In genomic region chr5:130623206-130623605, GRCm38 (mm10) we compare ENCODE assay signal across 9 mouse cellular contexts.
DNase-seq lines count a peak whose midpoint lies in the region; ATAC-seq and TF ChIP-seq lines count a peak whose summit lies in the region.
"Had no signal": no experiment of that assay in that cellular context is flagged by ENCODE, and none has a peak within 500 bp of the region (broad histone marks: within the 10 kb centered on the region; RNA-seq: fewer than 3 reads in every experiment).

No protein-coding gene starts in this region.

- ATAC-seq in granulocyte monocyte progenitor cell, adult 5-6 weeks (replicated peaks; ENCODE audit: poor library complexity, severe bottlenecking), result no peak
- ATAC-seq in frontal cortex, adult (ENCODE audit: low TSS enrichment), result no peak

- 32% methylated on average over 5 of the region's 5 CpGs for WGBS in kidney, adult 2 months

- no peaks in the 10 kb centered on the region for H3K36me3 ChIP-seq in kidney, adult 2 months (ENCODE audit: control insufficient read depth, insufficient read depth, low read length)

- H3K27ac ChIP-seq in kidney, adult 2 months (ENCODE audit: insufficient read depth, low read depth, low read length), result no peak overlapping the region
- H3K27ac ChIP-seq: liver, embryonic 14.5 days had no signal

- no peak for TF ChIP-seq POLR2A in kidney, adult 2 months (IDR thresholded peaks at IDR 0.05; ENCODE audit: low read depth, low read length)

- TF ChIP-seq CTCF in kidney, adult 2 months (conservative IDR thresholded peaks at IDR 0.05; ENCODE audit: insufficient read depth, insufficient read length, low read depth, low read length), result no peak

- H3K4me1 ChIP-seq in kidney, adult 2 months (ENCODE audit: control insufficient read depth, insufficient read depth, low read length), result no peaks in the 10 kb centered on the region

- peak; percentile 42 to 51 for DNase-seq in right cerebral cortex, postnatal 10 days (ENCODE audit: low spot score in 2 of 2)
- DNase-seq in right cerebral cortex, adult 2 months (ENCODE audit: low spot score in 2 of 2), result no peak
- peak; percentile 65 for DNase-seq in embryo, embryonic 11.5 days (ENCODE audit: low read depth, low spot score)
- DNase-seq in heart, adult 18-20 months, result peak; percentile 85 to 89
- peak; percentile 51 for DNase-seq in kidney, adult 2 months
- peak; percentile 86 for DNase-seq in lung, postnatal 10 days

- H3K27me3 ChIP-seq in kidney, adult 2 months (replicated peaks; ENCODE audit: control insufficient read depth, insufficient read depth, low read length), result no peaks in the 10 kb centered on the region

- no peak overlapping the region for H3K4me3 ChIP-seq in kidney, adult 2 months (ENCODE audit: insufficient read depth, low read depth, low read length)

Comparison
In these comparisons a context has a peak if more than half of its experiments do, and no peak if none do; other contexts are left out.
1. DNase-seq: peak in right cerebral cortex, postnatal 10 days (2 of 2), embryo, embryonic 11.5 days (single experiment), heart, adult 18-20 months (2 of 2), kidney, adult 2 months (single experiment) and lung, postnatal 10 days (single experiment); none in right cerebral cortex, adult 2 months (0 of 2).